Mouse (Mus musculus): ENCODE measurements at regions not wholly inside any gene's neighbourhood (a gene's known extent, or its start where the extent isn't known, plus 50 kb on each side); places are given as distances from the start of the nearest gene placed in this dataset.
A peak's percentile ranks its signal among the peaks of the same experiment; 100 is the strongest.

DNA sequence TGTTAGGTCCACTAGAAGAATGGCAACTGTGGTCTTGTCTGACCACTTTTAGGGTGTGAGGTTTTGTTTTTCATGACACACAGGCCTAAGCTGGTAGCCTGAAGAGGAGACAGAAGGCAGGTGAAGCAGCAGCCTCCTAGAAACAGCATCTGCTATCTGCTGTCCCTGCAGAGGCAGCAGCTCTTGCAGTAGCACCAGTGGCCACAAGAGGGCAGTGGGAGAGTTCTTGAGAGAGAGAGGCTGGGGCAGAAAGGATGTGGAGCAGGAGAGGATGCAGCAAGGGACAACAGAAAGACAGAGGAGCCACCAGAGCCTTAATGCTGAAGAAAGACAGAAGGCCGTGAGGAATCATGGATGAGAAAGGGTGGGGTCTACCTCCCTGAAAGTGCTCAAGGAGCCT lies 88.1 kb upstream of the Usp51 start:
- peak; percentile 68 to 73 for DNase-seq (ENCODE audit: low spot score in 2 of 2)

DNA sequence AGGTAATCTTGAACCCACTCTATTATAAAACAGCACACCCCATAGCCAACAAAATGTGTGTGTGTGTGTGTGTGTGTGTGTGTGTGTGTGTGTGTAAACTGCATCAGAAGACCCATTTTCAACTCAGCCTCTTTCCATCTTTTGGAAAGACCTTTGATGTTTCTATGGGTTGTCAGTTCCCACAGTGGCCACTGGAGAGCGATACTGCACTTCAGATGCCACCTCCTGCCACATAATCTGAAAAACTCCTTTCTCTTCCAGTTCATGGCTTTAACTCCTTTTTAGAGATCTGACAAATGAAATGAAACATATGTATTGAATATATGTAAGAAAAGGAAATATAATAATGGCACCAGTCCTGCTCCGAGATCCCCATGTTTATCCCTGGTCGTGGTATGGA lies 79.3 kb upstream of the Usp51 start:
- peak; percentile 21 to 49 for DNase-seq (ENCODE audit: low spot score in 2 of 2)

DNA sequence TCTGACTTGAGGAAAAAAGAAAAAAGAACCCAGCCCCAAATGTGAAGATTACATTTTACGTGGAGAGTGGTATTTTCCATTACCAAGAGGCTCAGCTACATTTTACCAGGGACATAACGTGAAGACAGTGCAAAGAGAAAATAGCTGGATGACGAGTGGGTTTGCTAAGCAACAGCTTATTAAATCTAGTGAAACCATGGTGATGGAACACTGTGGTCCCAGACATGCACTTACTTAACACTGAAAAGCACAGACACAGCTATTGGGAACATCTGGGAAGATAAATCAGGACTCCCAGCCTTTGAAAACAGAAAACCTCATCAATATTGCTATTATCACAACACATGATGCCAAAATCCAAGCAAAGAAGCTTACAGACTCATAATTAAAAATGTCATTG lies 60.1 kb upstream of the Usp51 start:
- DNase-seq (ENCODE audit: low spot score in 2 of 2): peak in 1 of 2 experiments; percentile 19

Measured in frontal cortex, postnatal 36 days (tissue).